Mouse (Mus musculus): ENCODE data around the gene Gm2916. TPM values are rescaled to one million over a fixed set of nuclear protein-coding genes. Genes with fewer than 3 reads are reported as not detected.
"Not testable (repeated sequence)": the region's sequence is repeated elsewhere in the genome, so short reads cannot be mapped to it uniquely, and the experiment has no call there.

The Gm2916 gene
- not detected for total RNA-seq (2018; cell fraction: chromatin; rRNA removed)
- total RNA-seq (2018; cell fraction: cytosol; rRNA removed): not detected
- total RNA-seq (2018; cell fraction: nucleus; rRNA removed): not detected
- not detected in 3 replicates for polyA plus RNA-seq (2018)

DNA sequence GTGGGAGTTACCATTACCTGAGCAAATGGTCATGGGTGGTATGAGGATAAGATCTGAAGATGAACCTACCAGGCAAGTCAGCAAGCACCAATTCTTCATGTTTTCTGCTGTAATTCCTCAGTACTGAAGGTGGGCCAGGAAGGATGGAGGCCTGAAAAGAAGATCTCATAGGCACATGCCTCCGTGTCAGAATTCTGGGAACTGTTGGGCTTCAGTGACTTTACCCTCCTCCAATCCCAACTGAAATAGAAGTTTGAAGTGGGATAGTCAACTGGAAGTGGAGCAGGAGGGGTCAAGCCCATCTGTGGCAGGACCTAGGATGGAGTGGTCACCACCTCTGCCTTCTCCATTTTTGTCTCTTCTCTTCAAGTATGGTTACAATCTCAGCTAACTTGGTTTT, at the start of gene Gm2916:
Gm2916 (plus strand) TSS at position 301 of the 400 bp plus-strand sequence.
- no CpG with 5 or more reads among the region's 1 CpGs for WGBS (ENCODE audit: missing documents)
- H3K36me3 ChIP-seq (ENCODE audit: inconsistent target); H3K27ac ChIP-seq; H3K4me3 ChIP-seq (ENCODE audit: inconsistent target); H3K79me2 ChIP-seq (ENCODE audit: inconsistent target): not testable (repeated sequence)

GRCm38 (mm10) chr14:3845945-3846344, 38.0 kb upstream of the Gm2916 start, which contains the start of gene Gm3033:
Gm3033 (plus strand) TSS chr14:3846245.
- not testable (repeated sequence) for H3K36me3 ChIP-seq (ENCODE audit: inconsistent target); H3K27ac ChIP-seq; H3K79me2 ChIP-seq (ENCODE audit: inconsistent target); H3K4me3 ChIP-seq (ENCODE audit: inconsistent target)
- WGBS (ENCODE audit: missing documents): no CpG with 5 or more reads among the region's 2 CpGs

GRCm38 (mm10) chr14:3931456-3931855, 47.5 kb downstream of the Gm2916 start, which contains the start of gene Gm3029:
Gm3029 (plus strand) TSS chr14:3931756.
- not testable (repeated sequence) for H3K36me3 ChIP-seq (ENCODE audit: inconsistent target); H3K4me3 ChIP-seq (ENCODE audit: inconsistent target); H3K27ac ChIP-seq; H3K79me2 ChIP-seq (ENCODE audit: inconsistent target)
- no CpG with 5 or more reads among the region's 2 CpGs for WGBS (ENCODE audit: missing documents)

GRCm38 (mm10) chr14:3963247-3963646, 79.3 kb downstream of the Gm2916 start, which contains the start of gene Gm3095:
Gm3095 (plus strand) TSS chr14:3963547.
- not testable (repeated sequence) for H3K79me2 ChIP-seq (ENCODE audit: inconsistent target); H3K36me3 ChIP-seq (ENCODE audit: inconsistent target); H3K4me3 ChIP-seq (ENCODE audit: inconsistent target); H3K27ac ChIP-seq
- no CpG with 5 or more reads among the region's 2 CpGs for WGBS (ENCODE audit: missing documents)

Other genes starting within 250 kb of the Gm2916 start
- gene Gm3012, start 249.7 kb upstream of the Gm2916 start, polyA plus RNA-seq (2018): not detected in 3 replicates
- gene Gm3020, start 232.1 kb upstream of the Gm2916 start, polyA plus RNA-seq (2018): not detected in 3 replicates
- not detected in 3 replicates for gene Gm3043, start 195.4 kb upstream of the Gm2916 start, polyA plus RNA-seq (2018)
- gene Gm3002, start 74.1 kb upstream of the Gm2916 start, polyA plus RNA-seq (2018): not detected in 3 replicates
- gene Gm3033, start 37.9 kb upstream of the Gm2916 start, polyA plus RNA-seq (2018): not detected in 3 replicates
- not detected in 3 replicates for gene Gm3029, start 47.6 kb downstream of the Gm2916 start, polyA plus RNA-seq (2018)
- gene Gm3095, start 79.4 kb downstream of the Gm2916 start, polyA plus RNA-seq (2018): not detected in 3 replicates
- not detected in 3 replicates for gene Gm3099, start 114.2 kb downstream of the Gm2916 start, polyA plus RNA-seq (2018)
- gene Gm5796, start 139.8 kb downstream of the Gm2916 start, polyA plus RNA-seq (2018): not detected in 3 replicates
- not detected in 3 replicates for gene Gm3115, start 199.9 kb downstream of the Gm2916 start, polyA plus RNA-seq (2018)
- not detected in 3 replicates for gene Gm8108, start 226.4 kb downstream of the Gm2916 start, polyA plus RNA-seq (2018)

Measured in macrophage (primary cell).